Mouse (Mus musculus): ENCODE data around the gene Fev. TPM values are rescaled to one million over a fixed set of nuclear protein-coding genes. Genes with fewer than 3 reads are reported as not detected.

Gene Fev
- under 1 TPM in 1 of 2 experiments, not detected in 1; 0.62 TPM for polyA plus RNA-seq (2017; shearing (Covaris generic))

GRCm38 (mm10) chr1:74885369-74886042 is at the start of gene Fev:
Fev (minus strand) TSS chr1:74885419.

DNA sequence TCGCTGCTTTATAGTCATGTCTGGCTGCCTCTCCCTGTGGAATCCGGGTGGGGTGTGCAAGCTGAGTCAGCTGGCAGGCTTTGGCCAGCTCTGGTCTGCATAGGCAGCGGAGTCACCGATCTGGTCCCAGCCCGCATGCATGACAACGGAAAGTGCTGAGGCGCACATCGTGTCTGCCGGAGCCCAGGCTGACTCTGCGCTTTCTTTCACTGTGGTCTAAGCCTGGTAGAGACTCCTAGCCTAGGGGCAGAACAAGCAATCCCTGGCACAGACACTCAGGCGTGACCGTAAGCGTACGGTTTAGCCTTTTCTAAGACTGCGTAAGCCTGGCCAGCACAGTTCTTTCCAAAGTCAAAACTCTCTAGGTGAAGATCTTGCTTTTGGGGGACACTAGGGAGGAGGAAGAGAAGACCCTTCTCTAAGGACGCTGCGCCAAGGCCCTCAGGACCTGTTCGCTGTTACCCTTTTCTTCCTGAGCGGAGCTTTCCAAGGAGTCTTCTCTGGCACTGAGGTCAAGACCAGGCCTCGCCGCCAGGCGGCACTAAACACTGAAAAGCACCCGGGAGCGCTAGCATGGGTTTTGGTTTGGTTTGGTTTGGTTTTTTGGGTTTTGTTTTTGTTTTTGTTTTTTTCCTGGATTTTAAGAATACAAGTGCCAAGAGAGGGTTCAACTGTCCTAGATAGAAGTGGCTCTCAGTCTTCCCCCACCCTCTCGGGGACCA is 8.1 kb upstream of the Fev start, which contains the start of gene Cryba2:
TSS of gene Cryba2 (minus strand) at position 10 of the 722 bp plus-strand sequence.

DNA sequence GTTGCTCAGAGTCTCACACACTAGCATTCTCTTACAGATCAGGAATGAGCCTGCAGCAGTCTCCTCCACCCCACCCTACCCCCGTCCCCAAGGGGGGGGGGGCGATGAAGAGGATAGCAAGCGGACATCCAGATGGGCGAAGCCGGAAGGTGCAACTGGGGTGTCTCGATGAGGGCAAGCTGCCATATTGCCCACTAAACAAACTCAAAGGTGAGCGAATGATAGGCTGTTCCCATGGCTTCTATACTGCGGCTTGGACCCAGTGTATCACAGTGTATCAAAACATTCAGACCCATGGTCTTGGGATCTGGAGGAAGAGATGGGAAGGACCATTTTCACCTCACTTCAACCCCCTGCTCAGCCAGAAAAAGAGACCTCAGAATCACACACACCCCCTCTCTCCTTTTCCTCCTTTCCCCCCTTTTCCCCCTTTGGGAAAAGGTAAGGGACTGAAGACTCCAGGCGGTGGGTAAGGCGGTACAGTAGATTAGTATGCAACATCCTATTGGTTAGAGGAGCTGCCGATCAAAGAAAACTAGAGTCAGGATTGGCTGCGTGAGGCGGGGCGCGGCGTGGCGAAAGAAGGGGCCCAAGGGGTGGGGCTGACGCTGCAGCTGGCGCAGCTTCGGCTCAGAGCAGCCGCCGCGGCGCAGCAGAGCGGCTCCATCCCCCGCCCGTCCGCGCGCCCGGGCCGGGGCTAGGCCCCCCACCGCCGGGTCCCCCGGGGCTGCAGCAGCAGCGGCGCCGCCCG is 30.7 kb downstream of the Fev start, which contains the start of gene Cdk5r2:
TSS of gene Cdk5r2 (plus strand) at position 629 of the 751 bp plus-strand sequence.

Other genes starting within 250 kb of the Fev start
- gene Ttll4, start 223.7 kb downstream of the Fev start, polyA plus RNA-seq (2017; shearing (Covaris generic)) = 10 to 100 TPM; 22.4 to 30.3 TPM
- gene Cyp27a1, start 171.8 kb downstream of the Fev start, polyA plus RNA-seq (2017; shearing (Covaris generic)) = under 1 TPM in 1 of 2 experiments, not detected in 1; 0.64 TPM
- not detected for gene Prkag3, start 136.2 kb downstream of the Fev start, polyA plus RNA-seq (2017; shearing (Covaris generic))
- under 1 TPM in 1 of 2 experiments, not detected in 1; 0.42 TPM for gene Wnt6, start 113.5 kb downstream of the Fev start, polyA plus RNA-seq (2017; shearing (Covaris generic))
- gene Wnt10a, start 93.9 kb downstream of the Fev start, polyA plus RNA-seq (2017; shearing (Covaris generic)) = 1 to 10 TPM; 1.8 to 3.5 TPM
- not detected for gene Cdk5r2, start 30.5 kb downstream of the Fev start, polyA plus RNA-seq (2017; shearing (Covaris generic))
- gene Cryba2, start 7.7 kb upstream of the Fev start, polyA plus RNA-seq (2017; shearing (Covaris generic)) = not detected
- gene Cfap65, start 50.2 kb upstream of the Fev start, polyA plus RNA-seq (2017; shearing (Covaris generic)) = under 1 TPM; 0.06 to 0.83 TPM
- gene Ihh, start 66.3 kb upstream of the Fev start, polyA plus RNA-seq (2017; shearing (Covaris generic)) = under 1 TPM; 0.23 to 0.78 TPM
- gene Nhej1, start 239.8 kb upstream of the Fev start, polyA plus RNA-seq (2017; shearing (Covaris generic)) = 10 to 100 TPM in 1 of 2 experiments, 1 to 10 TPM in 1; 8.1 to 18.7 TPM
- 1 to 10 TPM in 1 of 2 experiments, under 1 TPM in 1; 0.42 to 1.1 TPM for gene Slc23a3, start 248.5 kb upstream of the Fev start, polyA plus RNA-seq (2017; shearing (Covaris generic))

Data from inflammation-experienced regulatory T-cells (primary cell).